Mouse (Mus musculus): Measurements from ENCODE around the gene Notch4.
A peak's percentile ranks its signal among the peaks of the same experiment; 100 is the strongest.

Gene Notch4

DNA sequence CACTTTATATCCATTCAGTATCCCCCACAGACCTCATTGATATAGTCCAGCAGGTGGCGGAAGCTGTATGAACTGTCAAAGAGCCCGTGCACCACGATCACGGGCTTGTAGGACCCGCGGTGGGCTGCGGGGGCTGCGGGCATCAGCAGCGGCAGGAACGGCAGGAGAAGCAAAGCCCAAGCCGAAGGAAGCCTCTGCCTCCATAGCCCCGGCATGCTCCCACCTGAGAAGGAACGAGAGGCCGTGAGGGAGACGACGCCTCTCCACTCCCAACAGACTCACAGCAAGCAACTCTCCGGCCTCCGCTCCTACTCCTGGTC lies 62.7 kb downstream of the Notch4 start:
- DNase-seq (ENCODE audit: low spot score) = peak; percentile 67

GRCm38 (mm10) chr17:34627093-34627942 lies 63.2 kb downstream of the Notch4 start:
- peak; percentile 89 for DNase-seq (ENCODE audit: low spot score)

DNA sequence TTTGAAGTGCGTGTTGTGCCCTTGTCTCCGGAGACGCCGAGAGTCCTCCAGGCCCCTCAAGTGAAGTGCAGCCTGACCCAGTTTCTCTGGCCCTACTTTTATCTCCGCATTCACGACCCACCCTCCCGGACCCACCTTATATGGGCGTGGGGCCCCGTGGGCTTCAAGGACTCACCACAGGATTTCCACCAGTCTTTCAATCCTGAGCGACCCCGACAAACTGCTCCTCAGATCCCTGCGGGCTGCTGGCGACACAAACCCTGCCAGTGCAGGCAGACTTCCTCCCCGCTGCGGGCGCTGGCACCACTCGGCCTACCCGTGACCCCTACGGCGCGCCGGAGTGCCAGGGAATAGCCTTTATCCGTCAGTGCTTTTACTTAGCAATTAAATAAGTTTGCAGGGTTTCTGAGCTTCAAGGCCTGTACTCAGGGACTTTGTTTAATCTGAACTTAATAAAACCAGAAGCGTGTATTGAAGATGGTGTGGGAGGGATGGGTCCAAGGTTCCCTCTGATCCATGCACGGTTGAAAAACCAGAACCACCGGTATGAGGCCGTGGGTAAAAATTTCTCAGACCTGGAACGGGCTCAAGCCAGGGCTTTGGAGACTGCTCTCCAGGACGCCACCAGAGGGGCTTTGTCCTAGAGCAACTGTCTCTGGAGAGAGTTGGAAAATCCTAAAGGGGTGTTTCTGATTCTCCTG lies 64.0 kb downstream of the Notch4 start, which contains the start of gene Ppt2:
Gene Ppt2 (minus strand): TSS at position 568 of the 701 bp plus-strand sequence.
- DNase-seq (ENCODE audit: low spot score) = peak; percentile 59

DNA sequence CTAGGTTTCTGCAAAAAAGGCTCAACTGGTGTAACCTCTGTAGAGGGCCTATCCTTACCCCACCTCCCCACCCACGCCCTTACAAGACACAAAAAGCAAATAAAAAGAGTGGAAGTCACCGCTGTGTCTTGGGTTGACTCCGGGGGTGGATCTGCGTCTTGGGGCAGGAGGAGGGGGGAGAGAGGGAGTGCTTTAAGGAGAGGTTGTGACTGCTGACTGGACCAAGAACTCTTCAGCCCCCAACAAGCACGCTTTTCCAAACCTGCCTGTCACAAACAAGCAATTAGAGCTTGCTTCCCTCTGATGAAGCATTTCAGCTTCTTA lies 64.5 kb downstream of the Notch4 start:
- no peak for DNase-seq (ENCODE audit: low spot score)

DNA sequence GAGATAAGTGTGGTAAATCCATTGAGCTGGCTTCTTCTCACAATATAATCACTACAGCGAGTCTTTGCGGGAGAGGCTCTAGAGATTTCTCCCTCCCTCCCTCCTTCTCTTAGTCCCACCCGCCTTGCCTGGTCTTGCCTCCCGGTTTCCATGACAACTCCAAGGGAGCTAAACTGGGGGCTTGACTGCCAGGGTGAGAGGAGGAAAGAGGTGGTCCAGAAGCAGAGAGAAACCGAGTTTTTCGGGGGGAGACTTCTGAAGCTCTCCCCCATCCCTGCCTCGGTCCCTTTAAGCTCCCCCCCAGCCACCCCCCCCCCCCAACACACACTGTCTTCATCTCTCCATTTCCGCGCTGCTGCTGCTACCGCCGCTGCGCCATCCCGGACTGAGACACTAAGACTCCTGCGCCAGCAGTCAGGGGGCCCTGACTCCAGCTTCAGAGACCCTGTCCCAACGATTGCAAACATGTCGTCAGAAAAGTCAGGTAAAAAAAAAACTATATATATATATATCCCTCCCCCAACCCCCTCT lies 65.2 kb downstream of the Notch4 start, which contains the start of gene Prrt1:
Gene Prrt1 (plus strand): TSS at position 313 of the 531 bp plus-strand sequence.
- DNase-seq (ENCODE audit: low spot score) = no peak

- DNase-seq (ENCODE audit: low spot score) = no peak
Observed at GRCm38 (mm10) chr17:34629796-34630603, 65.9 kb downstream of the Notch4 start.

GRCm38 (mm10) chr17:34630761-34631301 lies 66.8 kb downstream of the Notch4 start:
- DNase-seq (ENCODE audit: low spot score) = no peak

DNA sequence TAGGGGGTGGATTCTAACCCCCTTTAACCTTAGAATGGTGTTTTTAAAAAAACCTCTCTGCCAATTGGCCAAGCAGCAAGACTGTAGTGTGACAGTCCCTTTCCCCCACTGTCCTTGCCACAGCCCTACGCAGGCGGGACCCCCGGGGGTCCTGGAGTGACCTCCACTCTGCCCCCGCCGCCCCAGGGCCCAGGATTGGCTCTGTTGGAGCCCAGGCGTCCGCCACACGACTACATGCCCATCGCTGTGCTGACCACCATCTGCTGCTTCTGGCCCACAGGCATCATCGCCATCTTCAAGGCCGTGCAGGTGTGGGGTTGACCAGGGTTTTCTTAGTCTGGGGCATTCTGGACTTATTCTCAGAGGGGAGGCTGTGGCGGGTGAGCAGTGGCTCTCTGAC lies 67.6 kb downstream of the Notch4 start:
- DNase-seq (ENCODE audit: low spot score) = no peak

GRCm38 (mm10) chr17:34632261-34632691 lies 68.2 kb downstream of the Notch4 start:
- no peak for DNase-seq (ENCODE audit: low spot score)

- DNase-seq (ENCODE audit: low spot score) = no peak
Observed at GRCm38 (mm10) chr17:34635671-34636070, 71.6 kb downstream of the Notch4 start.

DNA sequence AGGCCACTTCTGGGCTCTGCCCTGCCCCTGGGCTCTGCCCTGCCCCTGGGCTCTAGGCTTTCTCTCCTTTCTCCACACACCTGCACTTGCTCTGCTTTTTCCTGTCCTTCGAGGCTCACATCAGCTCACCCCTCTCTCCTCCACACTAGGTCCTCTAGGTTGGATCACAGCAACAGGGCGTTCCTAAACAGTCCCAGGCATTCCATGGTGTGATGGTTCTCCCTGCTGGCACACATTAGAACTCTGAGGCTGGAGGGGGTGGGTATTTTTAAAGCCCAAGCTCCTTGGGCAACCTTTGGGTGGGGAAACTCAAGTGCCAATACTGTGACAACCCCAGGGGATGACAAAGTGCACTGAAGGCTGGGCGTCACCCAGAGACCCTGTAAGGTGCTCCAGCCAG lies 73.4 kb downstream of the Notch4 start:
- peak; percentile 62 for DNase-seq (ENCODE audit: low spot score)

Measured in adipocyte (in vitro differentiated cells).